Mouse (Mus musculus): ENCODE data around the gene Slc44a2. TPM values are rescaled to one million over a fixed set of nuclear protein-coding genes. Genes with fewer than 3 reads are reported as not detected.
"Not testable (repeated sequence)": the region's sequence is repeated elsewhere in the genome, so short reads cannot be mapped to it uniquely, and the experiment has no call there.

Gene Slc44a2
- 136 and 143 TPM in 2 replicates for polyA plus RNA-seq (2012; rRNA removed)

DNA sequence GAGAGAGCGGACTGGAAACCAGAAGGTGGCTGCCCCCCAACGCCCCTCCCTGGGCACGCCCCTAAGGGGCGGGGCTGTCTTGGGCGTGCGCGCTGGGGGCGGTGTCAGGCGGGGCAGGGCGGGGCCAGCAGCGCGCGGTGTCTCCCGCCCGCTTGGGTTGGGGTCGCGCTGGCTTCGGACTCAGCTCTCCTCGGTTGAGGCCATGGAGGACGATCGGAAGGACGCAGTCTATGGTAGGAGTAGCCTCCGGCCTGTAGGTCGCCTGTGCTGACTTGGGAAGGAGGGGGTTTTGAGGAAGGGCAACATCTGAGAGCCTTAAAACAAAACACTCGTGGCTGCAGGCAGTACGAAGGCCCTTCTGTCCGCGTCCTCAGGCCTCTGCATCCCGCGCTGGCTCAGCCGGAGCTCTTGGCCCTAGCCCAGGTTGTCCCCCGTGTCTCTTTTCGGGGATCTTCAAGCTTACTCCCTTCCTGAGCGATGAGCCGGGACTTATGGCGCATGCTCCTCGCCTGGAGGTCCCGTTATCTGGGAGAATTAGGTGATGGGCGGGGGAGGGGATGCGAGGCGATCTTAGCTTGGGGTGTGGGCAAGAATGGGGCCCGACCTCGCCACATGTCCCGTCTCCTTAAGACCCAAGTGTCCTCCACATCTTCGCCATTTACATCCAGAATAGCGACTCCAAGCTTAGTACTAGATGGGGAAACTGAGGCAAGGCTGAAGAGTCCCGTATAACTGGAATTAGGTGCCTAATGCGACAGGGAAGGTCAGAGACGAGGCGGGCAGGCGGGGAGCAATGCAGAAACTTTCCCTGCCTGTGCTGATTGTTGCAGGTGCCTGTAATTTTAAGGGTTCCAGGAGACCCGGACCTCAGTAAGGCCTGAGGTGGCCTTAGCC is at the start of gene Slc44a2:
Slc44a2 (plus strand) TSS at position 80 of the 894 bp plus-strand sequence.
- DNase-seq (ENCODE audit: low spot score): peak; percentile 77

DNA sequence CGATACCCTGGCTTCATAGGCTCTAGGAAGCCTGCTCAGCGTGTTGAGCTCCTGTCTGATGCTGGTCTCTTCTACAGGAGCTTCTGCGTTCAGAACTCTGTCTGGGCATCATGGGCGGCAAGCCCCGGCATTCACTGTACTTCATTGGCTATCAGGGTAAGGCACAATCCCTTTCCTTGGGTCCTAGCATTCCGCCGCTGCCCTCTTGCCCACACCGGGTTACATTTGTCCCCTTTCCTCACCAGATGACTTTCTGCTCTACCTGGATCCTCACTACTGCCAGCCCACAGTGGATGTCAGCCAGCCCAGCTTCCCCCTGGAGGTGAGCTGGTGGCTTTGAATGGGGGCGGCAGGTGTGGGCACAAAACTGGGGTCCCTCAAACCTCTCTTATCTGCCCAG is 48.1 kb upstream of the Slc44a2 start:
- DNase-seq (ENCODE audit: low spot score): no peak

DNA sequence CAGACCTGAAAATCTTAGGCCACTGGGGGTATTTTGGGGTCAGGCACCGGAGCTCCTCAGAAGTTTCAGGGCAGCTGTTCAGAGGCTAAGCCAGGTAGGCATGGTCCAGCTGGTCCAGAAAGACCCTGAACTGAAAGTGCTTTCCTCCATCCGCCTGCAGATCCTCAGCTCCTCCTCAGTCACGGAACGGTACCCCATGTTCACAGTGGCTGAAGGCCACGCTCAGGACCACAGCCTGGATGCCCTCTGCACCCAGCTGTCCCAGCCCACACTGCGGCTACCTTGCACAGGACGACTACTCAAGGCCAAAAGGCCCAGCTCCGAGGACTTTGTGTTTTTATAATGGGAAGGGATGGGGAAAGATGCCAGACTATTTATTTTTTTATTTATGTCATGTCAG is 47.4 kb upstream of the Slc44a2 start:
- no peak for DNase-seq (ENCODE audit: low spot score)

DNA sequence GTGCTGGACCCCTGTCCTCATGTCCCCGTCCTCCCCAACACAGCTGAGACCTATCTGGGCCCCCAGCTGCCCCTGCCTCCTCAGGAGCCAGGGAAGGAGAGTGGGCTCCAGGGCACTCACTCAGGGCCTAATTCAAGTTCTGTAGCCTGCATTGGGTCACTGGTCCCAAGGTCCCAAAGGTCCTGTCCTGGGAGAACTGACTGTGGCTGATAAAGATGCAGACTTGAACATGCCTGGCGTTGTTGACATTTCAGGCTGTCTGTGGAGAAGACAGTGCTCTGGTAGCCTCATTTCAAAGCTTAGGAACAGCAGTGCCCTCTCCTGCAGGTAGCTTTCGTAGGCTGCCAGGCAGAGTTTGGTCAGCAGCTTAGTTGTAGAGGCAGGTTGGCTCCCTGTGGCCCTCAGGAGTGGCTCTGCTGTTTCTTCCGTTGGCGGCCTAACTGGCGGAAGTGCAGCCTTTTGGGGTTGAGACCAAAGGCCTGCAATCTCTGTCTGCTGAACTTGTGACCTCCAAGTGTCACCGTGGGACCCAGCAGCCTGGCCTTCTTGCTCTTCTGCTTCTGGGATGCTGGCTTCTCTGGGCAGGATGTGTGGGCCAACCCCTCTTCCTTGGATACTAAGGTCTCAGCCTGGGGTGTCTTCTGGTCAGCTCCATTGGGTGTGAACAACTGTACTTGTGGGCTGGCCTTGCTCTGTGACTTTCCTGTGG is 46.8 kb upstream of the Slc44a2 start:
- no peak for DNase-seq (ENCODE audit: low spot score)

DNA sequence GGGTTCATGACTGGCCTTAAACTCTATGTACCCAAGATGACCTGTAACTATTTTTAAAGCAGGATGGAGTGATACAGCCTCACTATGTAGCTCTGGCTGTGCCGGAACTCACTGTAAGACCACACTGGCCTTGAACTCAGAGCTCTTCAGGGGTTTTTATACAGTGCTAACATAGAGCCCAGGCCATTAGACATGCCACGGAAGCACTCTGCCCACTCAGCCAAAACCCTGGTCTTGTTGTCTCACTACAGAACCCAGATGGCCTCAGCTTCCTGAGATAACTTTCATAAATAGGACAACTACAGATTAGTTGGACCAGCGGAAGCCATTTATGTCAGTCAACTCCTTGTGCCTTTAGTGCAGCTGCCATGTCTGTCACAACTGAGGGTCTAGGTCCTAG is 46.2 kb upstream of the Slc44a2 start:
- no peak for DNase-seq (ENCODE audit: low spot score)

DNA sequence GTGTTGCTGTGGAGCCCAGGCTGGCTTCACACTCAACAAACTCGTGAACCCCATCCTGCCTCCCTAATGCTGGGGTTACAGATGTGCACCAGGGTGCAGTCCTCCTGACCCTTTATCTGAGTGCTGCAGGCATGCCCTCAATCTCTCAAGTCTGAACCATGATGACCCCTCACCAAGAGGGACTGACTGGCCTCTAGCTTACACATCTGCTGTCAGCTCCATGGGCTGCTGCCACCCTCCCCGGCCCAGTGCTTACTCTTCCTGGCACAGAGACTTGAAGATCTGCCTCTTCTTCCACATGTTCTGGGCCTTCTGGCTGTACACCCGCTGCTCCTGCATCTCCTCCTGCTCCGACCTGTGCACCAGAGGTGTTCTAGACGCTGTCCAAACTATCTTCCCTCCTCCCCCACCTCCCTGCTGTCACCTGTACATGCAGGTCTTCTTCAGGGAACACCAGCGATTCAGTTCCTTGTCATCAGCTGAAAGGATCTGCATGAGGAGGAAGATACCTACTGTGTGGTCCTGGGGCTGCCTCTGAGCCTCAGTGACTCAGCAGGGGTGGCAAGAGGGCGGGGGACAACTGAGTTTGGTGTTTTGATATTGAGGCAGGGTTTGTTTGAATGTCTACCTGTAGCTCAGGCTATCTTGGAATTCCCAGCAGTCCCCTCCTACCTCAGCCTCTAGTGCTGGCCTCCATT is 45.3 kb upstream of the Slc44a2 start:
- no peak for DNase-seq (ENCODE audit: low spot score)

DNA sequence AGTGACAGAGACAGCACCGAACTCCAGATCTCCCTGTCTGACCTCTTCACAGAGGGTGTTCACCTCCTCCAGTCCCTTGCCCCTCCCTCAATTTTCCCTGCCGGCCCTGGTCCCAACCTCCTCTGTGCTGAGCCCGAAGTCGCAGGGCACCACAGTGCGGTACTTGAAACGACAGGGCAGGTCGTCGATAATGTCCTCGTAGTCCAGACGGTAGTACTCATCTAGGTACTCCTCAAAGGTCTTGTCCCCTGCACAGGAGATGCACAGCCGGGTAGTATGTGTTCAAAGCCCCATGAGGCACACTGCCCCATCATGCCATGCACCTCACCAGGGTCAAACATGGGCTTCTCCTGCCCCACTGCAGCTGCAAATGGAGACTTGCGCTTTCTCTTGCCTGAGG is 44.8 kb upstream of the Slc44a2 start:
- DNase-seq (ENCODE audit: low spot score): no peak

DNA sequence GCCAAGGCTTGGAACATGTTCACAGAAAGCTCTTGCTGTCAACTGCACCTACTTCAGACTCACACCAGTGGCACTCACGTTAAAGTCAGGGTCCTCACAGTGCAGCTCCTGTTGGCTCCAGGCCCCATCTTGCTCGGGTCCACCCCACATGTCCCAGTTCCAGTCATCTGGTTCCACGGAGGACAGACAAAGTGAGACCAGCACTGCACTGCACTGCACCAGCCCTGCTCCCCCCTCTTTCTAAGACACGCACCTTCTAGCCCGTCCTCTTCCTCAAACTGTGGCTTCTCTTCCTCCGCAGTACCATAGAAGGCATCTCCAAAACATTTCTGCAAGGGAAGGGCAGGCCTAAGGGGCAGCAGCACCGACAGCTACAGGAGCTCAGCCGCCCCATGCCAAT is 44.2 kb upstream of the Slc44a2 start:
- DNase-seq (ENCODE audit: low spot score): no peak

DNA sequence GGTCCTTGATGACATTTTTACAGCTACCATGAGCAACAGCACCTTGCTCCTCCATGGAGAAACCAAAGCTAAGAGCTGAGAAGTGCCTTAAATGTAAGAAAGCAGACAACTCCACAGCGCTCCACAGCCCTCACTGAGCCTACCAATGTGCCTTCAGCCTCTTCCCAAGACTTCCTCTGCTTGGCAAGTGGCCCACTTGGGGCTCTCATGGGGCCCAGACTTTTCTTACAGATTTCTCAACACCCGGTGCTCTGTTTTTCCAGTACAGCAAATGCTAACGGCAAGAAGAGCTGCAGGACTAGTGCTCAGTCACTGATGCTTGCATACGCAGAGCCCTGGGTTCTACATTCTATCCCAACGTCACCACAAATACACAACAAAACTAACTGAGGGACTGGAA is 42.7 kb upstream of the Slc44a2 start:
- DNase-seq (ENCODE audit: low spot score): no peak

DNA sequence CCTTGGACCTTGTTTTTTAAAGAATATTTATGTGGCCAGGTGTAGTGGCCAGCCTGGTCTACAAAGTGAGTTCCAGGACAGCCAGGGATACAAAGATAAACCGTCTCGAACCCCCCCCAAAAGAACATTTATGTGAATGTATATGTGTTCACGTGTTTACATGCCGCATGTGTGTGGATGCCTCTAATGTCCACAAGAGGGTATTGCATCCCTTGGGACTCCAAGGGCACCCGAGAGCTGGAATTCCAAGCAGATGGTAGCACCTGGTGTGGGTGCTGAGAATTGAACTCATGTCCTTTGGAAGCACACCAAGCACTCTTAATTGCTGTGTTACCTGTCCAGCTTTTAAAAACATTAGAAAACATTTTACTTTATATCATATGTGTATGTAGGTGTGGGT is 36.9 kb upstream of the Slc44a2 start:
- DNase-seq (ENCODE audit: low spot score): no peak

DNA sequence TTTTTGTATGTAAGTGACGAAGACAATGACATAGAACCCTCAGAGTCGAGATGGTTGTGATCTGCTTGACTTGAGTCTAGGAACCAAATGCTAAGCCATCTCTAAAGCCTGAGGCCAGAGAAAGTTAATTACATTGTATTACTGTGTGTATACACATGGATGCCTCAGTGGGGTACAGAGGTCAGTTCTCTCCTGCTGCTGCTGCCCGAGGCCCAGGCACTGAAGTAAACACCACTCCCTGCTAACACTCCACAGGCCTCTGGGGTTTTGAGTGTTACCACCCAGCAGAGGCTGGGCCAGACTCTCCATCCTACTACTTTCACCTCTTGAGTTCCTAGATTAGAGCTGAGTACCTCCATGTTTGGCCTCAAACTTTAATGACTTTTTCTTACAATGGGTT is 36.5 kb upstream of the Slc44a2 start:
- no peak for DNase-seq (ENCODE audit: low spot score)

DNA sequence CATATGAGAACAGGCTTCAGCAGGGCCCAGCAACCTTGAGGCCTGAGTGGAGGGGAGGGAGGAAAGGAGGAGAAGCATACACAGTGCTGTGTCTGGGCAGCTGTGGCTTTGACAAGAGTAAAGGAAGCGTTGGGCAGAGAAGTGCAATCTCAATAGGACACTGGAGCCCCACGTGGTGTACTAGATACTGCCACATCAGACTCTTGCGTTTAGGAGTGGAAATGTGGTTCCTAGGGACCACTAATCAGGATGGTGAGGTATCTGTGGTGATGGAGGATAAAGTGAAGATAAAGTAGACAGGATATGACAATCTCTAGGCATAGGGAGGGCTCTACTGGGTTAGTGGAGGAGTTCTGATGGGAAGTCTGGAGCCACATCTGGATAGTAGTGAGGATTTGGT is 33.7 kb upstream of the Slc44a2 start:
- no peak for DNase-seq (ENCODE audit: low spot score)

DNA sequence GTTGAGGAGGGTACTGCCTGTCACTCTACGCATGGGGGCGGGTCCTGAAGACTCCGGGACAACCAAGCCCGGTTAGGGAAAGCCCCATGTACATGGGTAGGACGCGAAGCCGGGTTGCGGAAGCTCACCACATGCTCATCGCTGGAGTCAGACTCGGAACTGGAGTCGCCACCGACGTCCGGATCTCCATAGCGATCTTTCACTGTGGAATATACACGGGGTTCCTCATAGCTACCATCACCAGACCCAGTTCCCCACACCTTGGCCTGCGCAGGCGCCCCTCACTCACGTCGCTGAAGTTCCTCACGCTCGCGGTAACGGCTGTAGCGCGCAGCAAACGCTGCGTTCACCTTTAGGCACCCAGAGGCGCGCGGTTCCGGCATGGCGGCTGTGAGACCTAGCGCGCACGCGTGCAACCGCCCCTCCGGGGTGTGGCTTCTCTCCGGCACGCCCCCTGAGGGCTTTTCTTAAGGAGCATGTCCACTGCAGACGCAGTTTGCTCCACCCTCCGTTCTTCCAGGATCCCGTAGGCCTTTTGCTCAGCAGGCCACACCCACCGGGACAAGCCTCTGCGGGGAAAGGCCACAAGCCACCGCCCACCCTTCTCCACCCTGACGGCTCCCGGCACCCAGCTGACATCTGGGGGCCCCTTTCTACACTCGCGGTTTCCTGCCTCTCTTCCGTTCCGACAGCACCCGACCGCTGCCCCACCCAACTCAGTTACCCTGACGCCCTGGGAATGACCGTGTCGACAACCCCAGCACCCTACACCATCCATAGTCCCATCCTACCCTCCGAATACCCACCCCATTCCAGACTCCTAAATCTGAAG is 32.7 kb upstream of the Slc44a2 start, which contains the start of gene Kri1:
Kri1 (minus strand) TSS at position 399 of the 832 bp plus-strand sequence.
- peak; percentile 96 for DNase-seq (ENCODE audit: low spot score)

DNA sequence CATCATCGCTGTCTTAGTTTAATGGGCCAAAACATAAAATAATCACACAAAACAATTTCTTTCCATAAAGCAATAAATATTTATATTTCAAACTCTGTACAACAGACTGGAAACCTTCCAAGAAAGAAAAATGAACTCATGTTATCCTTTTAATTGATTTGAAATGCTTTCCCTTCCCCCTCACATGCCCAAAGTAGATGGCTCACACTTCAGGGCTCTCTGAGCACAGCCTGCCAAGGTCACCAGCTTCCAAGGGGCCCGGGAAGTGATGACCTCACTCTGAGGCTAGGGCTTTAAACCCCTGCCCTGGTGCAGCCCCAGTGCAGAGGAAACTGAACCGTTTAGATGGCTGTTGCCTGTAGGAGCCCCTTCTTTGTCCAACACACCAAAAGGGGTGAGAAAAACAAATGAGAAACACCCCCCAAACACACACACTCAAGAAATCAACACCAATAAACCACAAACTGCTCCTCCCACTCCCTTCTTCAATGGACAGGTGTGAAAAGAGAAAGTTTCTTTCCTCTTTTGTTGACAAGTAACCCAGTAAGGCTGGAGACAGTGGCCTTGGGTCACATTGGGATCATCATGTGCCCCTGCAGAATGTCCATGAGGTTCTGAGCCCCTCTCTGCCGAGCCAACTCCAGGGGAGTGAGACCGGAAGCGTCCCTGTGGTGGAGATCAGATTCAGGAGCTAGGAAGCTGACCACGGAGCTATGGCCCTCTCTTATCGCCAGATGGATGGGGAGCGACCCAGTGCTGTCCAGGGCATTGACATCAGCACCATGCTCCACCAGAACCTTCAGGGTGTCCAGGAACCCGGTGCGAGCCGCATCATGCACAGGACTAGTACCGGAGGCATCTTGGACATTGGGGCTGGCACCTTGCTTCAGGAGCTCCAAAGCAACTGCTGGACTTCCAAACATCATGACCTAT is 31.8 kb upstream of the Slc44a2 start:
- no peak for DNase-seq (ENCODE audit: low spot score)

DNA sequence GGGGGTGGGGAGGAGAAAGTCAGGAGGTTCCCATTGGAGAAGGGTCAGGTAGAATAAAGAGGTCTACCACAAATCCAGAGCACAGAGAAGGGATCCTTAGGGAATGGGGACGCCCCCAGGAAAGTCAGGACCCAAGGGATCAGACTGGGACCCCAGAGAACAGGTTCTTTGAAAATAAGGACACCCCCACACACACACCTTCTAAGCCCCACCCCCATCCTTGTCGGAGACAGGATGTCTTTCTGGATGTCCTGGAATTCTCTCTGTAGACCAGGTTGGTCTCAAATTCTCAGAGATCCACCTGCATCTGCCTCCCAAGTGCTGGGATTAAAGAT is 31.2 kb upstream of the Slc44a2 start:
- DNase-seq (ENCODE audit: low spot score): no peak

DNA sequence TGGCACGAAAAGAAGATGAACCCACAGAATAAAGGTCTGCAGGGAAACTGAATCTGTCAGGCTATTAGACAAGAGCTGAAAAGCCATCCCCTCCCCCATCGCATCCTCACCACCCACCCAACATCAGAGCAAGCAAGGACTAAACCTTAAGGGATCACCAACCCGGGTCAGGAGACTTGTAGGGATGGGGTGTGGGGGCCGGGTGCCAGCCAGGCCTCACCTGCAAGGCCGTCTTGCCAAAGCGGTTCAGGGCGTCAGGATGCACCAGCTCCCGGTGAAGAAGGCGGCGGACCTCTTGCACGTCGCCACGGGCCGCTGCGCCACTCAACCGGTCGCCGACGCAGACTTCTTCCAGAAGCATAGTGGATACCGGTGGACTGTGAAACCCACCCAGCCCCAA is 29.9 kb upstream of the Slc44a2 start:
- DNase-seq (ENCODE audit: low spot score): no peak

DNA sequence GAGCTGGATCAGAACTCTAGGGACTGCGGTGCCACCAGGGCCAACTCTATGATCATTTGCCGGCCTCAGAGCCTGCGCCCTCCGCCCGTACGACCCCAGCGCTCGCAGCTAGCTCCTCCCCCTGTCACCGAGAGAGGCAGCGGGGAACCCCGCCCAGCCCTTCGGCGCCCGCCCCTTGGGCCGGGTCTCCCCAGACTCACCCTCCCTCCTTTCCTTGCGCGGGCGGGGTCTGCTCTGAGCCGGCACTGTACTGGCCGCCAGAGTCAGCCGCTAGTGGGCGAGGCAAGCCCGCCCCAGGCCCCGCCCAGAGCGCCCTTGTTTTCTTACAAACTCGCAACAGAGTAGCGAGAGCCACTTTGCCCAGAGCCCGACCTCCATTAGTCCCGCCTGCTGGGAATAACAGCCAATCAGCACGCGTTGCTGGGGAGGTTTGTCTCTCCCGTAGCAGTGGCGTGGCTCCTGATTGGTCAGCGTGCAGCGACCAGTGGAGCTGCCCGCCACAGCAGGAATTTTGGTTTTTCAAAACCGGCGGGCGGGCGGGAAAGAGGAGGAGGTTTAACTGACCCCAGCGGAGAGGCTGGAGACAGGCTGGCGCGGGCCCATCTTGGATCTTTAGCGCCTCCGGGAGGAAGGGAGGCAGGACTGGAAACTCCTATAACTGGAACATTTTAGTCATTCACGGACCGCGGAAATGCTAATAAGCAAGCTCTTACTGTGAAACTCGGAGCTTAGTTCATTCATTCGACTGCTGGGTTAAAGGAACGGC is 29.3 kb upstream of the Slc44a2 start, which contains the start of gene Cdkn2d:
Cdkn2d (minus strand) TSS at position 386 of the 766 bp plus-strand sequence.
- DNase-seq (ENCODE audit: low spot score): peak; percentile 92

DNA sequence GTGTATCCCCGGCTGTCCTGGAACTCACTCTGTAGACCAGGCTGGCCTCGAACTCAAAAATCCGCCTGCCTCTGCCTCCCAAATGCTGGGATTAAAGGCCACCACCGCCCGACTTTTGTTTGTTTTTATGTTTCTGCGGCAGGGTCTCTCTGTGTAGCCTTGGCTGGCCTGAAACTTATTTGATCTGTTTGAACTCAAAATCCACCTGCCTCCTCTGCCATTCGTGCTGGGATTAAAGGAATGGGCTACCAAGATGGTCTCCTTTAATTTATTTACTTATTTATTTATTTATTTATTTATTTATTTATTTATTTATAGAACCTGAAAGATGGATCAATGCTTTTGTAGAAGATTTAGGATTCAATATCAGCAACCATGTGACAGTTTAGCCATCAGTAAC is 28.6 kb upstream of the Slc44a2 start:
- DNase-seq (ENCODE audit: low spot score): not testable (repeated sequence)

DNA sequence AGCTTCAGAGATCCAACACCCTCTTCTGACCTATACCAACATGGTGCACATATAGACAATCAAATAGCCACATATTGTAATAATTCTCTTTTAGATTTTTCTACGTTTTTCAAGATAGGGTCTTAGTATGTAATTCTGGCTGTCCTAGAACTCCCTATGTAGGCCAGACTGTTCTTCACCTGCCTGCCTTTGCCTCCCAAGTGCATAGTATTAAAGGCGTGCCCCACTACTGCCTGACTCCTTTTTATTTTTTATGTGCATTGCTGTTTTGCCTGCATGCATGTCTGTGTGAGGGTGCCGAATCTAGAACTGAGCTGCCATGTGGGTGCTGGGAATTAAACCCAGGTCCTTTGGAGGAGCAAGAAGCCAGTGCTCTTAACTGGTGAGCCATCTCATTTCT is 28.2 kb upstream of the Slc44a2 start:
- DNase-seq (ENCODE audit: low spot score): no peak

DNA sequence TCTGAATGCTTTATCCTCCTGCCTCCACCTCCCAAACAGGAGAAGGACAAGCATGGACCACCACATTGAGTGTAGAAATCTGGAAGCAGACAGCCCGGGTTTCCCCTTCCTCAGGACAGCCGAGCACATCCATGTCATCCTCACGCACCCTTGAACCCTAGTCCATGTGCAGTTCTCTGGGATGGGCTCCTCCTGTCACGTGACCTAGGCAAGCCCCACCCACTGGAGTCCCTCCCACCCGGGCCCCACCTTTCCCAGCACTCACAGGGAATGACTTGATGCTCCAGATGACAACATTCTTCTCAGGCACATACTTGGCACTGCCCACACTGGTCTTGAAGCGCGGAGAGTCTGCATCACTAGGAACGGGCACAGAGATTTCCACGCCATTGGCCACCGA is 21.5 kb upstream of the Slc44a2 start:
- no peak for DNase-seq (ENCODE audit: low spot score)

Measured in urinary bladder, adult 2 months (tissue).